Mouse (Mus musculus) adrenal gland, adult (tissue): ENCODE results near the gene Dnaja4.

Experiments
- DNase-seq, 2 experiments: peaks; one replicate each; pipeline ENCODE4 v3.0.0; 2022 to 2023; ENCODE audit warnings: low spot score in 1 of 2; ENCODE audit not compliant: inconsistent age in 2 of 2

The Dnaja4 gene

GRCm38 (mm10) chr9:54699345-54700173 lies 886 bp downstream of the Dnaja4 start:
- peak; percentile 89 to 96 for DNase-seq

GRCm38 (mm10) chr9:54700174-54700475 lies 1.5 kb downstream of the Dnaja4 start:
- DNase-seq, result no peak

- DNase-seq, result no peak
Measured at GRCm38 (mm10) chr9:54700746-54701145, 2.1 kb downstream of the Dnaja4 start.

- peak in 1 of 2 experiments; percentile 56 for DNase-seq
Measured at GRCm38 (mm10) chr9:54702581-54702980, 3.9 kb downstream of the Dnaja4 start.

- DNase-seq, result no peak
Measured at GRCm38 (mm10) chr9:54704361-54704760, 5.7 kb downstream of the Dnaja4 start.

GRCm38 (mm10) chr9:54705561-54705960 lies 6.9 kb downstream of the Dnaja4 start:
- DNase-seq, result no peak

GRCm38 (mm10) chr9:54707288-54707999 lies 8.8 kb downstream of the Dnaja4 start:
- DNase-seq, result no peak

GRCm38 (mm10) chr9:54708085-54708484 lies 9.4 kb downstream of the Dnaja4 start:
- DNase-seq, result no peak

- no peak for DNase-seq
Measured at GRCm38 (mm10) chr9:54715776-54716175, 17.1 kb downstream of the Dnaja4 start.

GRCm38 (mm10) chr9:54717527-54717926 lies 18.9 kb downstream of the Dnaja4 start:
- DNase-seq, result no peak

- DNase-seq, result no peak
Measured at GRCm38 (mm10) chr9:54722156-54722555, 23.5 kb downstream of the Dnaja4 start.

- no peak for DNase-seq
Measured at GRCm38 (mm10) chr9:54722596-54722995, 23.9 kb downstream of the Dnaja4 start.

- no peak for DNase-seq
Measured at GRCm38 (mm10) chr9:54726315-54726714, 27.6 kb downstream of the Dnaja4 start.

- peak in 1 of 2 experiments; percentile 47 for DNase-seq
Measured at GRCm38 (mm10) chr9:54732122-54732521, 33.4 kb downstream of the Dnaja4 start.

GRCm38 (mm10) chr9:54733921-54734638 lies 35.4 kb downstream of the Dnaja4 start, which contains the start of gene Wdr61:
Wdr61 (minus strand) TSS chr9:54734519.
- peak; percentile 98 to 99 for DNase-seq

- no peak for DNase-seq
Measured at GRCm38 (mm10) chr9:54734639-54735252, 36.1 kb downstream of the Dnaja4 start.

- DNase-seq, result peak; percentile 22 to 67
Measured at GRCm38 (mm10) chr9:54736284-54736701, 37.6 kb downstream of the Dnaja4 start.

- DNase-seq, result peak; percentile 32 to 72
Measured at GRCm38 (mm10) chr9:54738376-54738775, 39.7 kb downstream of the Dnaja4 start.

- DNase-seq, result no peak
Measured at GRCm38 (mm10) chr9:54743891-54744290, 45.2 kb downstream of the Dnaja4 start.

- DNase-seq, result no peak
Measured at GRCm38 (mm10) chr9:54745740-54746370, 47.2 kb downstream of the Dnaja4 start.
